Mouse (Mus musculus): ENCODE measurements around the gene Foxs1. TPM values are rescaled to one million over a fixed set of nuclear protein-coding genes. Genes with fewer than 3 reads are reported as not detected.

Gene Foxs1
- 2.4 and 2.6 TPM in 2 replicates for polyA plus RNA-seq (2016; fragmentation: Nextera tagmentation; extraction: Ambion mirVana)

GRCm38 (mm10) chr2:152933048-152933447, at the start of gene Foxs1:
TSS of gene Foxs1 (minus strand) at chr2:152933208.
- Histone ChIP-seq H3K9ac (replicated peaks) (no peak within 1 kb of the TSS), H3K9me3 (no peaks in the 10 kb centered on the region), H3K27me3 (peaks cover 31% of the 10 kb centered on the region), H3K27ac (replicated peaks) (no peak within 1 kb of the TSS), H3K36me3 (no peaks in the 10 kb centered on the region), H3K4me2 (replicated peaks) (no peak within 1 kb of the TSS), H3K4me3 (no peak within 1 kb of the TSS), H3K4me1 (no peaks in the 10 kb centered on the region)
- no peak for ATAC-seq (ENCODE audit: low FRiP score, low read depth)
- WGBS: 45% methylated on average over 9 of the region's 9 CpGs

DNA sequence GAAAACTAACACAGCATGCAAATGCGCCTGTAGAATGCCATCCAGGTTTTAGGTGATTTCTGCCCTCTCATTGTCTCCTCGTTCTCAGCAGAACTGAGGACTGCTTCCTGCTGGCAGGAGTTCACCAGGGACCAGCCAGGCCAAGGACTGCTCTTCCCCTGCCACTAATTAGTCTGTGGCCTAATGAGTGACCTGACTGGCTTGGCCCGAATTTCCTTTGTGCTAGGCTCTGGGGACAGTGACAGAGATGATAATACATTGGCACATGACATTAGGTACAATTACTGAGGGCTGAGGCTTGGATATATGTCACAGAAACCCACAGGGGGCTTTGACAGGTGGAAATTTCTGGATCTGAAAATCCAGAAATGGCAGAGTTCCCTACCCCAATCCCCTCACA, 44.0 kb upstream of the Foxs1 start:
- ATAC-seq (ENCODE audit: low FRiP score, low read depth): no peak
- Histone ChIP-seq H3K4me3 (no peak overlapping the region), H3K9me3 (no peaks in the 10 kb centered on the region), H3K27me3 (0 out of 2 replicates have a peak, but pooled peaks cover under 1% of the 10 kb centered on the region), H3K4me1 (no peaks in the 10 kb centered on the region), H3K4me2 (replicated peaks) (no peak overlapping the region), H3K9ac (replicated peaks) (no peak overlapping the region), H3K36me3 (no peaks in the 10 kb centered on the region), H3K27ac (replicated peaks) (no peak overlapping the region)
- 71% methylated on average over 3 of the region's 3 CpGs for WGBS

DNA sequence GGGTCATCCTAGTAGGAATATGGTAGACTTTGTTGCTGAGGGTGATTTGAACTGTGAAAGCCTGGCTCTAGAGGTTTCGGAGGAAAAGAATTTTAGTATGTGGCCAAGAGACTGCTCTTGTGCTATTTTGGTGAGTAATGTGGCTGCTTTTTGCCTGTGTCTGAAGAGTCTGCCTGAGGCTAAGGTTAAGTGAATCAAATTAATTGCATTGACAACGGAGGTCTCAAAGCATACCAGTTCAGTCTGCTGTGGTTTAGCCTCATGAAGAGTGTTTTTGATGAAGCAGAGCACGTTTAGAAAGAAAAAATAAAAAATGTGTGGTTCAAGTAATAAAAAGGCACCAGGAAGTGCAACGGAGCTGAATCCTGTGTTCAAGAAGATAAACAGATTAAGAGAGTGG, 32.5 kb upstream of the Foxs1 start:
- H3K27ac ChIP-seq (replicated peaks): no peak overlapping the region
- WGBS: 67% methylated on average over 4 of the region's 4 CpGs
- H3K4me1 ChIP-seq: no peaks in the 10 kb centered on the region
- no peaks in the 10 kb centered on the region for H3K9me3 ChIP-seq
- no peaks in the 10 kb centered on the region for H3K36me3 ChIP-seq
- H3K27me3 ChIP-seq: no peaks in the 10 kb centered on the region
- H3K9ac ChIP-seq (replicated peaks): no peak overlapping the region
- ATAC-seq (ENCODE audit: low FRiP score, low read depth): no peak
- no peak overlapping the region for H3K4me2 ChIP-seq (replicated peaks)
- no peak overlapping the region for H3K4me3 ChIP-seq

DNA sequence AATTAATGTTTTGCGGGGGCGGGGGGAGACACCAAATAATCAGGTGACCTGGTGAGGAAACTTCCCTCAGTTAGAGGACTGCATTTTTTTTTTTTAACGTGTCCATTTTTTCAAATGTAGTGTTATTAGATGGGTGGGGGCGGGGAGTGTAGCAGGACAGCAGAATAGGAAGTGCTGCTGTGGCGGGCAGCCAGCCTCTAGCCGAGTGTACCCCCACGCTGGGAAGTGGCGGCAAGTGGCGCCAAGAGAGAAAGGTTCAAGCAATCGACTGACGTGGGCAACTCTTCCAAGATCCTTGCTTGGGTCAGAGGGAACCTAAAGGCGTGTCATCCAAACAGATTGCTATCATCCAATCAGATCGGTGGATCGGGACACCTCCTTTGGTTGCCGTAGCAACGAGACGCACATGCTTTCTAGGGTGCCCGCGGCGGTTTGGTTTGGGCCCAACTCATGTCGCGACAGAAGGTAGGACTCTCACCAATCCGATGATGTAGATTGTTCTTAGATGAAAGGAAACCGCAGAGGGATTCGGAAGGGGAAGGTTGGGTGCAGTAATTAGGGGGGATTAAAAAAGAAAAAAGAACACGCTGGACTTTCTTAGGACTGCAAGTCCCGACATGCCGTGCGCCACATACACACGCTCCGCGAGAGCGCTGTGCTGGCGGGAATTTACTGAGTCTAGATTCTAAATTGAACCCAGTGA, 29.2 kb upstream of the Foxs1 start, which contains the start of gene Ttll9:
TSS of gene Ttll9 (plus strand) at position 395 of the 703 bp plus-strand sequence.
- ATAC-seq (ENCODE audit: low FRiP score, low read depth): peak; percentile 96
- H3K4me1 ChIP-seq: no peaks in the 10 kb centered on the region
- H3K4me2 ChIP-seq (replicated peaks): peak within 1 kb of the TSS; percentile 68
- H3K9me3 ChIP-seq: no peaks in the 10 kb centered on the region
- peak within 1 kb of the TSS; percentile 49 for H3K4me3 ChIP-seq
- no peaks in the 10 kb centered on the region for H3K36me3 ChIP-seq
- H3K27me3 ChIP-seq: 0 out of 2 replicates have a peak, but pooled peaks cover 7% of the 10 kb centered on the region
- peak within 1 kb of the TSS; percentile 35; the same call in 1 of the 2 replicates for H3K9ac ChIP-seq (replicated peaks)
- no peak within 1 kb of the TSS for H3K27ac ChIP-seq (replicated peaks)
- 1% methylated on average over 34 of the region's 34 CpGs for WGBS

DNA sequence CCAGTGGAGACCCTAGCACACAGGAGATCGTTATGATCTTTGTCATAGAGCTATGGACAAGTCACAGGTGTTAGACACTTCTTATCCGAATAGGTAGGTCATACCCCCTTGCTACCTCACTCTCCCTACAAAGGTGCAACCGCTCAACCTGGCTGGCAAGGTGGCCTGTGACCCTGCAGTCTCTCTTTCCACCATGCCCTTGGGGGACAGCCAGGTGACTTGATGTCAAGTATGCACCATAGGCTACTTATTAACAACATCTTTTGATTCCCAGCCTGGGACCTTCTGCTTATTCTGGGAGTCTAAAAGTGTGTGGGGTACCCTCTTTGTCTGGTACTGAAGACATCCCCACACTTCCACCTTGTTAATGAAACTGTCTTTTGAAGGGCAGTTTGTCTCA, 25.1 kb upstream of the Foxs1 start:
- Histone ChIP-seq H3K36me3 (no peaks in the 10 kb centered on the region), H3K9ac (replicated peaks) (no peak overlapping the region), H3K4me1 (no peaks in the 10 kb centered on the region), H3K27ac (replicated peaks) (no peak overlapping the region), H3K4me3 (no peak overlapping the region), H3K4me2 (replicated peaks) (no peak overlapping the region), H3K9me3 (no peaks in the 10 kb centered on the region), H3K27me3 (peaks cover 13% of the 10 kb centered on the region)
- 78% methylated on average over 3 of the region's 3 CpGs for WGBS
- ATAC-seq (ENCODE audit: low FRiP score, low read depth): no peak

DNA sequence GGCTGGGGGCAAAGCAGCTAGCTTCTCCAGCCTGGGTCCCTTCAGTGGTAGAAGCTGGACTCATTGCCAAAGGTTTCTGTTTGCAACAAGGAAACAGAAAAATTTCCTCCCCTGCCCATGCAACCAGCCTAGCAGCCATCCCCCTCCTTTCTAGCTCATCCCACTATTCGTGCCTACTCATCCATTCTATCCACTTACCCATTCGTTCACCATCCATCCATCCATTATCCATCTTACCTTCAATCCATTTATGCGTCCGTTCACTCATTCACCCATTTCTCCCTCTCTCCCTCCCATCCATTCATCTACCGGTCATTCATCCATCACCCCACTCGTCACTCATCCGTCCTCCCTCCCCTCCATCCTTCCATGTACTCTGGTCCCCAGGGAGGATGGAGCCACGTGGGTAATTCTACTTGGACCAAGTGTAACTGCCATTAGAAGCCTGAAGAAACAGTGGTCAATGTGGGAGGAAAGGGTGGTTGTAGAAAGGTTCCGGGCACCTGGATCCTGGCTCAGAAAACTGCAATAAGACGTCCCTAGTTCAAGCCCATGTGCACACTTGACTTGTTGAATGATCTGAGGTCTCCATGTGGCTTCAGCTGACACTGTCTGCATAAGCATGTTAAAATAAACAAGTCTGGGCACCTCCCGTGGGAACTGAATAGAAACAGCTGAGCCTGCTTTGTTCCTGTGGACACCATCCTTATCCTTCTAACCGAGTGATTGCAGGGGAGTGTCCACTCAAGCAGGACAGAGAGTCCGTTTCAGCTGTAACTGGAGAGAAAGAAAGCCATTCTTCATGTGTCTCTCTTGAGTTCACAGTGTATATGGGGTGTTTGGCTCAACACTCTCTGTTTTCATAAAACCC, 19.1 kb upstream of the Foxs1 start:
- Histone ChIP-seq H3K4me2 (replicated peaks) (peak overlapping the region; percentile 98), H3K27ac (replicated peaks) (peak overlapping the region; percentile 27), H3K9ac (replicated peaks) (peak overlapping the region; percentile 78), H3K9me3 (no peaks in the 10 kb centered on the region), H3K4me3 (peak overlapping the region; percentile 66), H3K27me3 (peaks cover 56% of the 10 kb centered on the region), H3K4me1 (peaks cover 13% of the 10 kb centered on the region; the same call in 1 of the 2 replicates), H3K36me3 (no peaks in the 10 kb centered on the region)
- WGBS: 13% methylated on average over 13 of the region's 13 CpGs
- ATAC-seq (ENCODE audit: low FRiP score, low read depth): 0 out of 2 replicates have a peak, but pooled peaks have one; percentile 13

DNA sequence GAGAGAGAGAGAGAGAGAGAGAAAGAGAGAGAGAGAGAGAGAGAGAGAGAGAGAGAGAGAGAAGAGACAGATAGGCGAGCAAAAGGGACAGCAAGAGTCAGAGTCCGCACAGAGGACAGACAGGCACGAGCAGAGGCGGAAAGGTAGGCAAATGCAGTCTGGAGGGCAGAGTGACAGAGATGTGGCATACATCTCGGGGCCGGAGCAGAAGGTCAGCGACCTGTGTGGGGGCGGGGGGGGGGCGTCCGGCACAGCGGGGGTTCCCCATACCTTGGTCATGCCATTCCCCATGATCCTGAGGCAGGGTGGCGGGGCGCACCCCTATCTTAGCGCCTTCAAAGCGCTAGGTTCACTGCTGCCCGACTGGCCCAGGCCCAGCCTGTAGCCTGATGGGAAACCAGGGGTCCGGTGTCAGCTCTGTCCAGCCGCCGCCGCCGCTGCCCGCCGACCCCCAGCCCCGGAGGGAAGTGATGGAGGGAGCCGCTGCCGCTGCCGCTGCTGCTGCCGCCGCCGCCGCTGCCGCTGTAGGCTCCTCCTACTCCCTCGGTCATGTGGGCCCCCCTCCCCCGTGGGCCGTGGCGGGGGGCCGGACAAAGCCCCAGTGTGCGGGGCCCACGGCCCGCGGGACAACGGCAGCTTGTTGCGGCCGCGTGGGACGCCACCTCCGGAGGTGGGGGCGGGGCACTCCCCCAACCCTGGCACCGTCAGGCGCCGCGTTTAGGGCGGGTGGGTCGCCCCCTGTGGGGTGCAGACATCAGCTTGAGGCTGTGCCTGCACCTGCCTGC, 18.2 kb upstream of the Foxs1 start, which contains the start of gene Dusp15:
TSS of gene Dusp15 (minus strand) at position 634 of the 785 bp plus-strand sequence.
- H3K4me1 ChIP-seq: peaks cover 13% of the 10 kb centered on the region; the same call in 1 of the 2 replicates
- peak; percentile 79 for ATAC-seq (ENCODE audit: low FRiP score, low read depth)
- H3K27me3 ChIP-seq: peaks cover 65% of the 10 kb centered on the region
- peak within 1 kb of the TSS; percentile 27 for H3K27ac ChIP-seq (replicated peaks)
- H3K4me3 ChIP-seq: peak within 1 kb of the TSS; percentile 66
- no peaks in the 10 kb centered on the region for H3K36me3 ChIP-seq
- H3K9ac ChIP-seq (replicated peaks): peak within 1 kb of the TSS; percentile 78
- WGBS: 2% methylated on average over 53 of the region's 54 CpGs
- H3K4me2 ChIP-seq (replicated peaks): peak within 1 kb of the TSS; percentile 98
- H3K9me3 ChIP-seq: no peaks in the 10 kb centered on the region

- H3K4me3 ChIP-seq: peak overlapping the region; percentile 66
- peak overlapping the region; percentile 98 for H3K4me2 ChIP-seq (replicated peaks)
- 0 out of 2 replicates have a peak overlapping the region, but pooled peaks have one; percentile 78 for H3K9ac ChIP-seq (replicated peaks)
- no peak overlapping the region for H3K27ac ChIP-seq (replicated peaks)
- no peaks in the 10 kb centered on the region for H3K9me3 ChIP-seq
- peaks cover 13% of the 10 kb centered on the region; the same call in 1 of the 2 replicates for H3K4me1 ChIP-seq
- no peaks in the 10 kb centered on the region for H3K36me3 ChIP-seq
- WGBS: 46% methylated on average over 11 of the region's 11 CpGs
- ATAC-seq (ENCODE audit: low FRiP score, low read depth): peak; percentile 10; the same call in 1 of the 2 replicates
- peaks cover 72% of the 10 kb centered on the region for H3K27me3 ChIP-seq
Measured at GRCm38 (mm10) chr2:152950358-152951064, 17.5 kb upstream of the Foxs1 start.

- H3K27ac ChIP-seq (replicated peaks): no peak overlapping the region
- H3K9me3 ChIP-seq: no peaks in the 10 kb centered on the region
- no peak overlapping the region for H3K4me3 ChIP-seq
- H3K36me3 ChIP-seq: no peaks in the 10 kb centered on the region
- peaks cover 86% of the 10 kb centered on the region for H3K27me3 ChIP-seq
- H3K9ac ChIP-seq (replicated peaks): no peak overlapping the region
- peaks cover 15% of the 10 kb centered on the region for H3K4me1 ChIP-seq
- WGBS: 88% methylated on average over 5 of the region's 5 CpGs
- no peak overlapping the region for H3K4me2 ChIP-seq (replicated peaks)
- ATAC-seq (ENCODE audit: low FRiP score, low read depth): no peak
Measured at GRCm38 (mm10) chr2:152948438-152949020, 15.5 kb upstream of the Foxs1 start.

DNA sequence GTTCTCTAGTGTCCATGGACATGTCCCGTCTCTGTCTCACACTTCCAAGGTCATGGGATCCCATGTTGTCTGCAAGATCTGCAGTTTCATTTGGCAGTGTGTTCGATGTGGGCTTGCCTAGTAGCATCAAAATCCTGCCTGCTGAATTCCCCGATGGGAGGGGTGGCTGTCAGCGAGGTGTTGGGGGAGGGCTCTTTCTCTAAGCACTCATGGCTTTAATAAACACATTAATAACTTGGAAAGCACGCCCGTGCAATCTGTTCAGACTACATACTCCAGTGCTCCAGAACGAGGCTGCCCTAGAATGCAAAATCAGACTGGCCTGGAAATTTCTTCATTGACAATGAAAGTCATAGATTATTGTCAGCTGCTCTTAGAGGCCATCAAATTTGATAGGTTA, 14.1 kb upstream of the Foxs1 start:
- 75% methylated on average over 7 of the region's 7 CpGs for WGBS
- Histone ChIP-seq H3K4me3 (no peak overlapping the region), H3K27ac (replicated peaks) (no peak overlapping the region), H3K4me2 (replicated peaks) (no peak overlapping the region), H3K27me3 (peaks cover 92% of the 10 kb centered on the region), H3K9me3 (no peaks in the 10 kb centered on the region), H3K36me3 (no peaks in the 10 kb centered on the region), H3K4me1 (peaks cover 23% of the 10 kb centered on the region), H3K9ac (replicated peaks) (no peak overlapping the region)
- ATAC-seq (ENCODE audit: low FRiP score, low read depth): no peak
